Mouse (Mus musculus) hindlimb bud, embryonic 11.5 days (tissue): ENCODE measurements at regions not wholly inside any gene's neighbourhood (a gene's known extent, or its start where the extent isn't known, plus 50 kb on each side); places are given as distances from the start of the nearest gene placed in this dataset.
A peak's percentile ranks its signal among the peaks of the same experiment; 100 is the strongest.

ENCODE experiments used
- DNase-seq: peaks from one replicate; pipeline ENCODE4 v3.0.0-alpha.2; 2012; ENCODE audit warnings: low read depth, low spot score; ENCODE audit errors: extremely low spot score

- no peak for DNase-seq
Measured at GRCm38 (mm10) chr13:31681571-31681970, 56.0 kb downstream of the Foxf2 start.

GRCm38 (mm10) chr13:31683311-31683710 lies 57.7 kb downstream of the Foxf2 start:
- DNase-seq: no peak

GRCm38 (mm10) chr13:31688531-31688930 lies 62.9 kb downstream of the Foxf2 start:
- DNase-seq: no peak

- DNase-seq: no peak
Measured at GRCm38 (mm10) chr13:31689317-31689716, 63.7 kb downstream of the Foxf2 start.

- DNase-seq: no peak
Measured at GRCm38 (mm10) chr13:31695725-31696124, 70.1 kb downstream of the Foxf2 start.

- DNase-seq: no peak
Measured at GRCm38 (mm10) chr13:31704199-31704598, 78.6 kb downstream of the Foxf2 start.

- DNase-seq: no peak
Measured at GRCm38 (mm10) chr13:31705406-31705805, 79.8 kb downstream of the Foxf2 start.

- DNase-seq: peak; percentile 78
Measured at GRCm38 (mm10) chr13:31710681-31711080, 85.1 kb downstream of the Foxf2 start.

GRCm38 (mm10) chr13:31715683-31716082 lies 90.1 kb downstream of the Foxf2 start:
- no peak for DNase-seq

- peak; percentile 50 for DNase-seq
Measured at GRCm38 (mm10) chr13:31716771-31717170, 89.7 kb upstream of the Foxc1 start.

GRCm38 (mm10) chr13:31720731-31721130 lies 85.7 kb upstream of the Foxc1 start:
- no peak for DNase-seq

GRCm38 (mm10) chr13:31728862-31729261 lies 77.6 kb upstream of the Foxc1 start:
- DNase-seq: no peak

- no peak for DNase-seq
Measured at GRCm38 (mm10) chr13:31746276-31746675, 60.2 kb upstream of the Foxc1 start.
